Mouse (Mus musculus) testis, adult 2 months (tissue): ENCODE results near the gene Rtl8b. TPM values are rescaled to one million over a fixed set of nuclear protein-coding genes. Genes with fewer than 3 reads are reported as not detected.
A peak's percentile ranks its signal among the peaks of the same experiment; 100 is the strongest.
"Not testable (repeated sequence)": the region's sequence is repeated elsewhere in the genome, so short reads cannot be mapped to it uniquely, and the experiment has no call there.

Experiments
- H3K27ac ChIP-seq: fragments of 200-500 bp; 2 replicates; pipeline ENCODE4 v1.5.1; 2012; ENCODE audit warnings: low read depth, low read length; ENCODE audit not compliant: control insufficient read depth, insufficient read depth
- H3K27me3 ChIP-seq: fragments of 200-500 bp; 2 replicates; pipeline ENCODE4 v1.6.1; 2012; ENCODE audit warnings: mild to moderate bottlenecking, low read length, moderate library complexity; ENCODE audit not compliant: control insufficient read depth, insufficient read depth
- H3K36me3 ChIP-seq: fragments of 200-500 bp; 2 replicates; pipeline ENCODE4 v1.6.1; 2012; ENCODE audit warnings: mild to moderate bottlenecking, low read length; ENCODE audit not compliant: control insufficient read depth, insufficient read depth
- H3K4me1 ChIP-seq: fragments of 200-500 bp; 2 replicates; pipeline ENCODE4 v1.6.1; 2012; ENCODE audit warnings: low read length; ENCODE audit not compliant: control insufficient read depth, insufficient read depth
- H3K4me3 ChIP-seq: fragments of 200-500 bp; 2 replicates; pipeline ENCODE4 v1.5.1; 2012; ENCODE audit warnings: low read depth, mild to moderate bottlenecking, low read length, moderate library complexity, mixed read lengths; ENCODE audit not compliant: control insufficient read depth
- CTCF ChIP-seq: fragments of 200-500 bp; IDR thresholded peaks from 2 replicates; pipeline ENCODE4 v1.5.1; 2012; ENCODE audit warnings: low read depth, mild to moderate bottlenecking, inconsistent platforms, low read length, moderate library complexity; ENCODE audit not compliant: control insufficient read depth, insufficient read depth, insufficient replicate concordance
- POLR2A ChIP-seq: fragments of 200-500 bp; IDR thresholded peaks from 2 replicates; pipeline ENCODE4 v1.6.1; 2012; ENCODE audit warnings: low read depth, mild to moderate bottlenecking, inconsistent platforms, low read length, moderate library complexity; ENCODE audit not compliant: control insufficient read depth
- polyA plus RNA-seq: library from polyadenylated mRNA; depleted of rRNA; stranded (reverse); fragments of >200 nt; gene quantifications from 2 replicates; pipeline ENCODE4 v1.2.3, GENCODE M21; 2012

The Rtl8b gene
- polyA plus RNA-seq, 1 experiment, result 9.2 TPM

- Histone ChIP-seq H3K27me3 (no peaks in the 10 kb centered on the region), H3K27ac (no peak overlapping the region), H3K36me3 (no peaks in the 10 kb centered on the region), H3K4me1 (no peaks in the 10 kb centered on the region), H3K4me3 (no peak overlapping the region)
- TF ChIP-seq POLR2A (no peak), CTCF (no peak)
Observed at GRCm38 (mm10) chrX:53692065-53692464, 21.9 kb upstream of the Rtl8b start.

DNA sequence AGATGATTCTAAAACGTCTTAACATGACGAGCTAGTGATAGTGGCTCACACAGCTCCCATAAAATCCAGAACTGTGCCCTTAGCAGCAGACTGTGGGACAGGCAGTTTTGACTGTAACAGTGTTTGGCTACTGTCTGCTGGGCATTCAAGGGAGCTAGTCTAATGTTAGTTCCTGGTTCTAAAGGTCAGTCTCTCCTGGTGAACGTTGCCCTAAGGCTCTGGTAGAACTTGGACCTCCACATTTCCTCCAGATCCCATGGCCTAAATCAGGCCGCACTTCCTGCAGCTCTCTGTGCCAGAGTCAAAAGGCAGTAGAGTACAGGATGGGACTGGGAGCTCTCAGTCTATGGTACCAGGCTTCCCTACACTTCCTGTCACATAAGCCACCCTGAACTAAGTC lies 14.5 kb upstream of the Rtl8b start:
- H3K27me3 ChIP-seq, H3K4me3 ChIP-seq, H3K4me1 ChIP-seq, H3K36me3 ChIP-seq, H3K27ac ChIP-seq: not testable (repeated sequence)

DNA sequence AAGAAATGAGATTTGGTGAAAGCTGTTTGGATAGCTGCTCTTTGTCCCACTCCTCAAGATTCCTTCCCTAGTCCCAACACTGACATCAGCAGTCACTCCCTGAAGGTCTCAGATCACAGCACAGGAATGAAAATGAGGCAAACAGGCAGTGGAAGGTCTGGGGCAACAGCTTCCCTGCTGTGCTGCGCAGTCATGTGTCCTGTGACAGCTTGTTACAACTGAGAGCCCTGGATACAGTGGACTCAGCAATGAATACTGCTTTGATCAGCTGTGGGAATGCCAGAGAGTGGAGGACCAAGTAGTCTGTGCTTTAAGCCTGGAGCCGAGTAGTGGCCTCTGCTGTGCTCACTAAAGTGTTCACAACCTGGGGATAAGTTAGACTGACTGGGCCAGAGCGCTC lies 12.4 kb upstream of the Rtl8b start:
- H3K27ac ChIP-seq, H3K4me1 ChIP-seq, H3K4me3 ChIP-seq, H3K27me3 ChIP-seq, H3K36me3 ChIP-seq: not testable (repeated sequence)

- not testable (repeated sequence) for H3K27me3 ChIP-seq, H3K36me3 ChIP-seq, H3K4me3 ChIP-seq, H3K4me1 ChIP-seq, H3K27ac ChIP-seq
Observed at GRCm38 (mm10) chrX:53676943-53677342, 6.7 kb upstream of the Rtl8b start.

- not testable (repeated sequence) for H3K4me1 ChIP-seq, H3K36me3 ChIP-seq, H3K4me3 ChIP-seq, H3K27me3 ChIP-seq, H3K27ac ChIP-seq
Observed at GRCm38 (mm10) chrX:53670696-53671095, 488 bp upstream of the Rtl8b start.

DNA sequence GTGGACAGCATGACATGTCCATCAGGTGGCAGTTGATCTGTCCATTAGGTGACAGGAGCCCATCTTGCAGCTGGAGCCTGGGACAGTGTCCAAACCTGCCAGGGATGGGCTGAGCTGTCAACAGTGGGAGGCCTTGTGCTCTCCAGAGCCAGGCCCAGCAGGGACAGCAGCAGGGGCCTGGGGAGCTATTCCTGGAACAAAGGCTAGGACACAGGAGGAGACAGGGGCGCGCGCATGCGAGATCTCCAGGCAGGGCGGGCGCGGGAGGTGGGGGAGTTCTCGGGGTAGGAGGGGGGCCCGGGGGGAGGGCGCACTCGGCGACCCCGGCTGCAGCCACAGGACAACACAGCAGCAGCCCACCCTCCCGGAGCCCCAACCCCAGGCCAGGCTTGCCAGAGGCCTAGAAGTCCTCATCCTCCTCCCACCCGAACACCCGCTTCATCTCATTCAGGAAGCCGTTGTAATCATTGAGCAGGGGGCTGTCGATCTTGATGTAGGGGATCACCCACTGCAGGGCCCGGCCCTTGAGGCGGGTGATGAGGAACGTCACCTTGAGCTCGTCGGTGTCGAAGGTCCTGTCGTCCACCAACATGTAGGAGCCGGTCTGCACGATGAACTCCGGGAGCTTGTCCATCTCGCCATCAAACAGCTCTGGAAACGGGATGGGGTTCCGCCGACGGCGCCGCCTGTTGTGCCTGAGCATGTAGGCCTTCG lies 494 bp downstream of the Rtl8b start:
- not testable (repeated sequence) for H3K27ac ChIP-seq, H3K4me1 ChIP-seq, H3K36me3 ChIP-seq, H3K27me3 ChIP-seq
- H3K4me3 ChIP-seq, result peak overlapping the region; percentile 50

DNA sequence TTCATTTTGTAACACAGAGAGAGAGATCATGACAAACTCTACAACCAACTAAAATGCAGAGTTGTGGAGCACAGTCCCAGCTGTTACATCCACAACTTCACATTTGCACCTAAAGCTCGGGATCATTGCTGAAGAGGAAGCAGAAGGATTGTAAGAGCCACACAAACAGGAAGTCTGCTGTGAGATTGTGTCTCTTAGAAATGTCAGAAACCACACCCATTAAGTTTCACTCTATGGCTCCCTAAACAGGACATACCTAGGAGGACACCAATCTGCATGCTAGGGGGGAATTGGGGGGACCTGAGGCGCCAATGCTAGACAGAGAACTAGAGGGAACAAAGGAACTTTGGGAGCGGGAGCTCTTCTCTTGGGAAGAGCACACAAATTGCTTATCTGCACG lies 17.3 kb downstream of the Rtl8b start:
- H3K4me1 ChIP-seq, H3K36me3 ChIP-seq, H3K4me3 ChIP-seq, H3K27me3 ChIP-seq, H3K27ac ChIP-seq: not testable (repeated sequence)

DNA sequence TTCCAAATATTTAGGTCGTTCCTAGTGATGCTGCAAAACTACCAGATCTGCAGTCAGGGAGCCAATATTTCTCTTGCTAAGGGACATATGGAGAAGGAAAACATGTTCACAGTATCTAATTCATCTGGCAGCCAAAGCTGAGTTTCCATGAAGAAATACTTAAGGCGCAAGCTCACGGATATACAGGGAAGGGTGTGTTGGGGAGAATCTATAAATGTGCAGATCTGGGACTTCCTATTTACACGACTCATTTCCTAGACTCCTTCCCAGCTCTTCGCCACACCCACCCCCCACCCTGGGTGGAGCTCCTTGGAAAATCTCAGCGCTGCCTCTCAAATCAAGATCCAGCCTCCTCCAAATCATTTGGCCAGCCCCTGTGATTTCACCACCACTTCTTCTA lies 24.3 kb downstream of the Rtl8b start:
- Histone ChIP-seq H3K4me1 (no peaks in the 10 kb centered on the region), H3K27me3 (no peaks in the 10 kb centered on the region), H3K36me3 (no peaks in the 10 kb centered on the region), H3K4me3 (no peak overlapping the region), H3K27ac (no peak overlapping the region)
- TF ChIP-seq CTCF, result no peak
- TF ChIP-seq POLR2A, result no peak

DNA sequence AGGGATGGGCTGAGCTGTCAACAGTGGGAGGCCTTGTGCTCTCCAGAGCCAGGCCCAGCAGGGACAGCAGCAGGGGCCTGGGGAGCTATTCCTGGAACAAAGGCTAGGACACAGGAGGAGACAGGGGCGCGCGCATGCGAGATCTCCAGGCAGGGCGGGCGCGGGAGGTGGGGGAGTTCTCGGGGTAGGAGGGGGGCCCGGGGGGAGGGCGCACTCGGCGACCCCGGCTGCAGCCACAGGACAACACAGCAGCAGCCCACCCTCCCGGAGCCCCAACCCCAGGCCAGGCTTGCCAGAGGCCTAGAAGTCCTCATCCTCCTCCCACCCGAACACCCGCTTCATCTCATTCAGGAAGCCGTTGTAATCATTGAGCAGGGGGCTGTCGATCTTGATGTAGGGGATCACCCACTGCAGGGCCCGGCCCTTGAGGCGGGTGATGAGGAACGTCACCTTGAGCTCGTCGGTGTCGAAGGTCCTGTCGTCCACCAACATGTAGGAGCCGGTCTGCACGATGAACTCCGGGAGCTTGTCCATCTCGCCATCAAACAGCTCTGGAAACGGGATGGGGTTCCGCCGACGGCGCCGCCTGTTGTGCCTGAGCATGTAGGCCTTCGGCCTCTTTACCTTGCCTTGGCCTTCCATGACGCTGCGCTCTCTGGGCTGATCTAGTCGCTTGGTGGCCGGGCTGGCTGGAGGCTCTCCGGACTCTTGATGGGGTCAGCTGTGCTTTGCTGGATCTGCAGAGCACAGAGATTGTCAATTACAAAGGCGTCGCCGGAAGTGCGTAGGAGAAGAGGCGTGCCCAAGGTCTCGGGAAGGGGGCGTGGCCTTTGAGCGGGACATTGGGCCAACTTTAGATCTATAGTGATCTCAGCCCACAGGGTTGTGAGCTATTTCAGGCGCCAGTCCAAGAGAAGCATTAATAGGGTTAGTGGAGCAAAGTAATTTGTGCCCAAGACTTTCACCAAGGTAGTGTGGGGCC lies 26.9 kb downstream of the Rtl8b start, which contains the start of gene Rtl8a:
Gene Rtl8a (minus strand): TSS at position 703 of the 982 bp plus-strand sequence.
- H3K27me3 ChIP-seq, H3K4me1 ChIP-seq, H3K36me3 ChIP-seq, H3K27ac ChIP-seq: not testable (repeated sequence)
- peak within 1 kb of the TSS; percentile 60 for H3K4me3 ChIP-seq

DNA sequence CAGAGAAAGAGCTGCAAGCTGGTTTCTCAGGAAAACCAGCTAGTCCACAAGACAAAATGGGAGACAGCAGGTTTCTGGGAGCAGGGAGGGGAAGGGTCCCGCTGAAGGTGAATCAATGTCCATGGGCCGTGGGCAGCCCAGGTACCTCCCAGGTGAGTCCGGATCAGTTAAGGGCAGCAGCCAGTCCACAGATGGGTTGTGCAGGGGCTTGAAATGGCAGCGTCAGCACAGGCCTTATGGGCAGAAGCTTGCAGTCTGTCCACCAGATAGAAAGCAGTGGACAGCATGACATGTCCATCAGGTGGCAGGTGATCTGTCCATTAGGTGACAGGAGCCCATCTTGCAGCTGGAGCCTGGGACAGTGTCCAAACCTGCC lies 27.6 kb downstream of the Rtl8b start:
- H3K36me3 ChIP-seq, H3K27me3 ChIP-seq, H3K27ac ChIP-seq, H3K4me3 ChIP-seq, H3K4me1 ChIP-seq: not testable (repeated sequence)

DNA sequence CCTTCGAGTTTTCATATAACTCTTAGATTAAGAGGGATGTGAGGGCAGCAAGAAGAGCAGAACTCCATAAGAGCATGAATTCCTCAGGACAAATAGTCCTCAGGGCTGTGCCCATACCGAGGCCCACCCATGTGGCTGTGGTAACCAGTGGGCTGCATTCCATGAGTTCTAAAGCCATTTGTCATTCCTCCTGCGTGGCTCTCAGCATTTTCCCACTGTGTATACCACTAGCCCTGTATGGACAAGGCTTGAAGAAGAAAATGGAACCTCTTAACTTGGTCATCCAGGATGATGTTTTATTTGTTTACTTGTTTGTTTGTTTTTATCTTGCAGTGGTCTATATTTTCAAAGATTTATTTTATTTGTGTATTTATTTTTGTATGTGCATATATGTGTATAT lies 32.1 kb downstream of the Rtl8b start:
- H3K36me3 ChIP-seq, H3K4me1 ChIP-seq, H3K4me3 ChIP-seq, H3K27ac ChIP-seq, H3K27me3 ChIP-seq: not testable (repeated sequence)
